In the genomic region with DNA sequence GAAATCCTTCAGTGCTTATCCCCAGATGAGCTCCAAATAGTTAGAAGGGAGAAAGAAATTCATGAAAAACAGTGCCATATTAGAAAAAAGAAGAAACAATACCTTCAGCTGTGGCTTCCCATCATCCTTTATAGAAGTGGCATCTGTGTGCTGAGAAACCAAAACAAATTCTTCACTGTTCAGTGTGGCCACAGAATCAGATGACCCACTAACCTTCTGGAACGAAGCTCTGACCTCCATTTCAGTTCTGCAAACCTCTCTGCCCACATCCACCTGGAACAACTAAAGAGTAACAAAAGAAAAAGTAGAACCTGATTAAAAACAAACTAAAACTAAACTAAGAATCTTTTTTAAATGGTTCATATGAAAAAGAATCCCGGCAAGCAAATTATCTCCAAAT, we compare ENCODE assay signal across 25 mouse cellular contexts.
"Had no signal": no experiment of that assay in that cellular context is flagged by ENCODE, and none has a peak within 500 bp of the region (broad histone marks: within the 10 kb centered on the region; RNA-seq: fewer than 3 reads in every experiment).

No protein-coding gene starts in this region.

- H3K36me3 ChIP-seq: heart, embryonic 10.5 days; hindbrain, embryonic 10.5 days; hindbrain, embryonic 12.5 days; intestine, embryonic 15.5 days; limb, embryonic 13.5 days; limb, embryonic 15.5 days; liver, embryonic 13.5 days had no signal

- H3K4me3 ChIP-seq: gastrocnemius, adult 2 months; heart, embryonic 10.5 days; heart, embryonic 12.5 days; hindbrain, embryonic 10.5 days; hindbrain, embryonic 12.5 days; intestine, embryonic 15.5 days; layer of hippocampus, adult 2 months; limb, embryonic 13.5 days; limb, embryonic 15.5 days; liver, embryonic 13.5 days had no signal

- H3K4me1 ChIP-seq: heart, embryonic 10.5 days; hindbrain, embryonic 10.5 days; hindbrain, embryonic 12.5 days; intestine, embryonic 15.5 days; limb, embryonic 13.5 days; limb, embryonic 15.5 days had no signal

- H3K27me3 ChIP-seq: heart, embryonic 12.5 days; hindbrain, embryonic 12.5 days; intestine, embryonic 15.5 days; limb, embryonic 13.5 days; limb, embryonic 15.5 days; liver, embryonic 13.5 days had no signal

- H3K27ac ChIP-seq: gastrocnemius, adult 2 months; heart, embryonic 10.5 days; hindbrain, embryonic 10.5 days; hindbrain, embryonic 12.5 days; hindbrain, embryonic 14.5 days; intestine, embryonic 15.5 days; layer of hippocampus, adult 2 months; limb, embryonic 13.5 days; limb, embryonic 15.5 days; liver, embryonic 13.5 days had no signal

- H3K9me3 ChIP-seq: heart, embryonic 10.5 days; heart, embryonic 12.5 days; hindbrain, embryonic 10.5 days; hindbrain, embryonic 12.5 days; intestine, embryonic 15.5 days; limb, embryonic 13.5 days; limb, embryonic 15.5 days; liver, embryonic 13.5 days had no signal

- DNase-seq: gastrocnemius, adult 2 months; gastrocnemius, postnatal 10 days; gastrocnemius, postnatal 36 days; heart, adult 18-20 months; heart, postnatal 10 days; heart, postnatal 4 days; kidney, adult 18-20 months; kidney, adult 8-10 months; kidney, postnatal 10 days; kidney, postnatal 25 days; kidney, postnatal 4 days; layer of hippocampus, adult 9-11 months; layer of hippocampus, postnatal 36 days; left cerebral cortex, postnatal 4 days; liver, embryonic 13.5 days had no signal

- H3K4me2 ChIP-seq: heart, embryonic 12.5 days; hindbrain, embryonic 12.5 days; hindbrain, embryonic 14.5 days; intestine, embryonic 15.5 days; limb, embryonic 13.5 days; limb, embryonic 15.5 days; liver, embryonic 11.5 days; liver, embryonic 13.5 days had no signal
